Mouse (Mus musculus): Measurements from ENCODE around the gene Snx30.

DNA sequence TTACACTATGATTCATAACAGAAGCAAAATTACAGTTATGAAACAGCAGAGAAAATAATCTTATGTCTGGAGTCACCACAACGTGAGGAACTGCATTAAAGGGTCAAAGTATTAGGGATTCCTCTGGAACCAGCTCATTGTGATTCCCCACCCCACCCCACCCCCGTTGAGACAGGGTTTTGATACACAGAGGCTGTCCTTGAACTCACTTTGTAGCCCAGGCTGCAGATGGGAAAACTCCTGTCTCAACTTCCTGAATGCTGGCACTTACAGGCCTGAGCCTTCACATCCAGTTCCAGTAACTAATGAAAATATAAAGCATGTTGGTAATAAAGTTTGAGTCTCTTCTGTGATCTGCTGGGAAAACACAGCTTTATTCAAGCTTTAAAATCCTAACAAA is 20.2 kb upstream of the Snx30 start:
- TF ChIP-seq POLR2A (IDR thresholded peaks at IDR 0.05; ENCODE audit: insufficient read depth, low read depth, low read length) (no peak), EP300 (IDR thresholded peaks at IDR 0.05; ENCODE audit: insufficient read depth, low read depth, low read length) (no peak), CTCF (IDR thresholded peaks at IDR 0.05) (no peak)
